Mouse (Mus musculus) stomach, postnatal 0 days (tissue): ENCODE measurements at regions not wholly inside any gene's neighbourhood (a gene's known extent, or its start where the extent isn't known, plus 50 kb on each side); places are given as distances from the start of the nearest gene placed in this dataset.

ENCODE experiments used
- ATAC-seq: fragments of 200-750 bp; cut with Nextera tagmentation; 2 replicates; pipeline ENCODE4 v1.8.0; 2017; ENCODE audit not compliant: low FRiP score, low TSS enrichment
- DNase-seq: peaks from one replicate; pipeline ENCODE4 v3.0.0-alpha.2; 2016; ENCODE audit warnings: low spot score
- H3K27ac ChIP-seq: fragments of 300-500 bp; sonication (generic); replicated peaks from 2 replicates; pipeline ENCODE4 v1.5.1; 2014; ENCODE audit warnings: mild to moderate bottlenecking, control low read depth
- H3K27me3 ChIP-seq: fragments of 300-500 bp; sonication (generic); 2 replicates; pipeline ENCODE4 v1.6.1; 2014; ENCODE audit warnings: low read length; ENCODE audit not compliant: control insufficient read depth, insufficient read depth
- H3K36me3 ChIP-seq: fragments of 300-500 bp; sonication (generic); 2 replicates; pipeline ENCODE4 v1.6.1; 2014; ENCODE audit warnings: low read length, mixed read lengths; ENCODE audit not compliant: control insufficient read depth, insufficient read depth
- H3K4me1 ChIP-seq: fragments of 300-500 bp; sonication (generic); replicated peaks from 2 replicates; pipeline ENCODE4 v1.6.1; 2014; ENCODE audit warnings: antibody characterized with exemption; ENCODE audit not compliant: control insufficient read depth, insufficient read depth
- H3K4me2 ChIP-seq: fragments of 300-500 bp; sonication (generic); replicated peaks from 2 replicates; pipeline ENCODE4 v1.6.1; 2014; ENCODE audit warnings: low read depth, mild to moderate bottlenecking, control low read depth, moderate library complexity
- H3K4me3 ChIP-seq: fragments of 300-500 bp; sonication (generic); 2 replicates; pipeline ENCODE4 v1.5.1; 2014; ENCODE audit warnings: low read depth, low read length, control low read depth
- H3K9ac ChIP-seq: fragments of 300-500 bp; sonication (generic); 2 replicates; pipeline ENCODE4 v1.6.1; 2014; ENCODE audit warnings: mild to moderate bottlenecking, low read length, control low read depth, mixed read lengths
- H3K9me3 ChIP-seq: fragments of 300-500 bp; sonication (generic); 2 replicates; pipeline ENCODE4 v1.6.1; 2016; ENCODE audit warnings: low read length; ENCODE audit not compliant: control insufficient read depth
- CTCF ChIP-seq: IDR thresholded peaks from 2 replicates; pipeline ENCODE4 v1.5.1; 2016; ENCODE audit warnings: antibody characterized with exemption, low read depth, mild to moderate bottlenecking, moderate library complexity
- EP300 ChIP-seq: optimal IDR thresholded peaks from 2 replicates; pipeline ENCODE3; 2016; ENCODE audit warnings: antibody characterized with exemption
- WGBS: fragments of 180-500 bp; shearing (Covaris S2); extraction: QIAGEN DNeasy Blood & Tissue Kit; methylation state at CpG from one replicate; pipeline ENCODE4 v1.1.7; 2014; 5-methylcytosine and 5-hydroxymethylcytosine counted together

- no peak for ATAC-seq
- no peak overlapping the region for H3K4me3 ChIP-seq
Observed at GRCm38 (mm10) chr2:92728388-92728787, 128.9 kb downstream of the Chst1 start.

GRCm38 (mm10) chr2:92730371-92730770 is 130.9 kb downstream of the Chst1 start:
- DNase-seq (no peak), ATAC-seq (no peak)
- WGBS = 89% methylated on average over 6 of the region's 6 CpGs
- no peaks in the 10 kb centered on the region for H3K9me3 ChIP-seq
- H3K9ac ChIP-seq = no peak overlapping the region
- H3K27ac ChIP-seq = no peak overlapping the region
- no peaks in the 10 kb centered on the region for H3K27me3 ChIP-seq
- no peak overlapping the region for H3K4me3 ChIP-seq
- H3K36me3 ChIP-seq = no peaks in the 10 kb centered on the region
- TF ChIP-seq CTCF = no peak
- no peak for TF ChIP-seq EP300
- H3K4me1 ChIP-seq = no peaks in the 10 kb centered on the region
- H3K4me2 ChIP-seq = no peak overlapping the region

More at GRCm38 (mm10) chr2:92728388-92728787, 128.9 kb downstream of the Chst1 start:
- Histone ChIP-seq H3K9me3 (no peaks in the 10 kb centered on the region), H3K27ac (no peak overlapping the region), H3K9ac (no peak overlapping the region), H3K4me2 (no peak overlapping the region), H3K27me3 (no peaks in the 10 kb centered on the region), H3K36me3 (no peaks in the 10 kb centered on the region), H3K4me1 (no peaks in the 10 kb centered on the region)
- DNase-seq = no peak
- 66% methylated on average over 3 of the region's 3 CpGs for WGBS
- TF ChIP-seq EP300 (no peak), CTCF (no peak)

- DNase-seq (no peak), ATAC-seq (no peak)
- Histone ChIP-seq H3K9me3 (no peaks in the 10 kb centered on the region), H3K9ac (no peak overlapping the region), H3K4me2 (no peak overlapping the region), H3K27me3 (no peaks in the 10 kb centered on the region), H3K4me1 (no peaks in the 10 kb centered on the region), H3K27ac (no peak overlapping the region), H3K36me3 (no peaks in the 10 kb centered on the region), H3K4me3 (no peak overlapping the region)
- 56% methylated on average over 1 of the region's 1 CpGs for WGBS
- TF ChIP-seq EP300 (no peak), CTCF (no peak)
Observed at GRCm38 (mm10) chr2:92733403-92733802, 133.9 kb downstream of the Chst1 start.

GRCm38 (mm10) chr2:92735784-92736183 is 136.3 kb downstream of the Chst1 start:
- Histone ChIP-seq H3K4me3 (no peak overlapping the region), H3K4me2 (no peak overlapping the region), H3K36me3 (no peaks in the 10 kb centered on the region), H3K9me3 (no peaks in the 10 kb centered on the region), H3K27me3 (no peaks in the 10 kb centered on the region), H3K9ac (no peak overlapping the region), H3K27ac (no peak overlapping the region), H3K4me1 (no peaks in the 10 kb centered on the region)
- ATAC-seq (no peak), DNase-seq (no peak)
- 75% methylated on average over 5 of the region's 5 CpGs for WGBS
- TF ChIP-seq CTCF (no peak), EP300 (no peak)

- Histone ChIP-seq H3K27me3 (no peaks in the 10 kb centered on the region), H3K36me3 (no peaks in the 10 kb centered on the region), H3K4me3 (no peak overlapping the region), H3K4me2 (no peak overlapping the region), H3K9ac (no peak overlapping the region), H3K4me1 (no peaks in the 10 kb centered on the region), H3K27ac (no peak overlapping the region), H3K9me3 (no peaks in the 10 kb centered on the region)
- ATAC-seq = no peak
- TF ChIP-seq EP300 (no peak), CTCF (no peak)
- DNase-seq = no peak
- 74% methylated on average over 1 of the region's 1 CpGs for WGBS
Observed at GRCm38 (mm10) chr2:92737301-92737700, 137.8 kb downstream of the Chst1 start.

GRCm38 (mm10) chr2:92739576-92739975 is 140.1 kb downstream of the Chst1 start:
- Histone ChIP-seq H3K9me3 (no peaks in the 10 kb centered on the region), H3K4me2 (no peak overlapping the region), H3K9ac (no peak overlapping the region), H3K27ac (no peak overlapping the region), H3K36me3 (no peaks in the 10 kb centered on the region), H3K4me3 (no peak overlapping the region), H3K4me1 (no peaks in the 10 kb centered on the region), H3K27me3 (no peaks in the 10 kb centered on the region)
- WGBS = 81% methylated on average over 4 of the region's 4 CpGs
- TF ChIP-seq EP300 = no peak
- TF ChIP-seq CTCF = no peak
- no peak for ATAC-seq
- no peak for DNase-seq
